Mouse (Mus musculus): Measurements from ENCODE around the gene Dpm2.

- TF ChIP-seq CTCF (IDR thresholded peaks at IDR 0.05; ENCODE audit: extremely low read depth, insufficient read depth, low read length) = no peak
- no peak for TF ChIP-seq POLR2A (IDR thresholded peaks at IDR 0.05; ENCODE audit: extremely low read depth, insufficient read depth, low read length)
Observed at GRCm38 (mm10) chr2:32546951-32547350, 23.7 kb upstream of the Dpm2 start.

Measured in cortical plate, adult 2 months (tissue).